Mouse (Mus musculus) neutrophil, adult 59 days (primary cell): Measurements from ENCODE around the gene Nrip2. TPM values are rescaled to one million over a fixed set of nuclear protein-coding genes. Genes with fewer than 3 reads are reported as not detected.

Source experiments
- total RNA-seq, 2 experiments: library from RNA; stranded (reverse); gene quantifications; 1 replicate in 1 of 2; 2 replicates in 1 of 2; pipeline ENCODE4 v1.2.4; 2023

Gene Nrip2
- total RNA-seq: not detected

GRCm38 (mm10) chr6:128398996-128399395 lies at the start of gene Nrip2:
Gene Nrip2 (plus strand): TSS chr6:128399296.

GRCm38 (mm10) chr6:128355726-128356416 lies 43.2 kb upstream of the Nrip2 start, which contains the start of gene Tulp3:
Gene Tulp3 (minus strand): TSS chr6:128355851.

GRCm38 (mm10) chr6:128362381-128363006 lies 36.6 kb upstream of the Nrip2 start, which contains the start of the genes Rhno1 and Foxm1:
Gene Rhno1 (minus strand): TSS chr6:128362911.
Gene Foxm1 (plus strand): TSS chr6:128362967.

GRCm38 (mm10) chr6:128375192-128375591 lies 23.9 kb upstream of the Nrip2 start, which contains the start of the genes Tex52 and Gm44596:
Gene Tex52 (plus strand): TSS chr6:128375456.
Gene Gm44596 (plus strand): TSS chr6:128375503.

GRCm38 (mm10) chr6:128424269-128425019 lies 25.3 kb downstream of the Nrip2 start, which contains the start of gene Itfg2:
Gene Itfg2 (minus strand): TSS chr6:128424931.

GRCm38 (mm10) chr6:128438317-128438870 lies 39.3 kb downstream of the Nrip2 start, which contains the start of gene Fkbp4:
Gene Fkbp4 (minus strand): TSS chr6:128438677.

Other genes starting within 250 kb of the Nrip2 start
- under 1 TPM; 0.20 to 0.38 TPM for gene Tead4, start 98.5 kb upstream of the Nrip2 start, total RNA-seq
- under 1 TPM; 0.37 to 0.84 TPM for gene Tulp3, start 43.4 kb upstream of the Nrip2 start, total RNA-seq
- gene Rhno1, start 36.4 kb upstream of the Nrip2 start, total RNA-seq: 10 to 100 TPM; 30.0 to 36.6 TPM
- gene Foxm1, start 36.3 kb upstream of the Nrip2 start, total RNA-seq: 10 to 100 TPM; 48.9 to 56.7 TPM
- gene Tex52, start 23.8 kb upstream of the Nrip2 start, total RNA-seq: not detected
- not detected for gene Gm44596, start 23.8 kb upstream of the Nrip2 start, total RNA-seq
- gene Itfg2, start 25.6 kb downstream of the Nrip2 start, total RNA-seq: 10 to 100 TPM; 12.3 to 12.7 TPM
- gene Fkbp4, start 39.4 kb downstream of the Nrip2 start, total RNA-seq: 10 to 100 TPM; 39.2 to 39.7 TPM
- gene Pzp, start 127.4 kb downstream of the Nrip2 start, total RNA-seq: not detected
- gene A2ml1, start 182.3 kb downstream of the Nrip2 start, total RNA-seq: not detected
- gene Klrb1a, start 224.2 kb downstream of the Nrip2 start, total RNA-seq: not detected